Mouse (Mus musculus) thymus, adult 2 months (tissue): Measurements from ENCODE around the gene Rab7.

Source experiments
- CTCF ChIP-seq: fragments of 200-500 bp; IDR thresholded peaks from 2 replicates; pipeline ENCODE4 v1.5.1; 2012; ENCODE audit warnings: mild to moderate bottlenecking, control low read depth, low read length, moderate library complexity, borderline replicate concordance; ENCODE audit not compliant: control insufficient read depth, poor library complexity, insufficient read depth; ENCODE audit errors: extremely low read depth
- POLR2A ChIP-seq: fragments of 200-500 bp; IDR thresholded peaks from 2 replicates; pipeline ENCODE4 v1.6.1; 2012; ENCODE audit warnings: mild to moderate bottlenecking, low read length, control low read depth, moderate library complexity; ENCODE audit not compliant: control insufficient read depth, poor library complexity, insufficient read depth; ENCODE audit errors: extremely low read depth

DNA sequence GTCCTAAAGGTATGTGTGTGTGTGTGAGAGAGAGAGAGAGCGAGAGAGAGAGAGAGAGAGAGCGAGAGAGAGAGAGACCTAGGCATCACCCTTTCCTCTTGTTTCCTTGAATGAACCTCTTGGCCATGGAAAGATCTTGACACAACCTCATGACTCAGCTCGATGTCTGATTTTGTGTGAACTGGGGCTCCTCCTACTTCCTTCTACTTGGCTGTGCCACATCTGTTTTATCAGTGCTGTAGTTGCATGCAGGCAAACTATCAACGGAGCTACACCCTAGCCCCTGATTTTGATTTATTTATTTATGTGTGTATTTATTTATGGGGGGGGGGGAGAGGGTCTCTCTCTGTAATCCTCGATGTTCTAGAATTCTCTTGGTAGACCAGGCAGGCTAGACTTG, 2.8 kb upstream of the Rab7 start:
- no peak for TF ChIP-seq CTCF
- TF ChIP-seq POLR2A = no peak
